Mouse (Mus musculus) midbrain, embryonic 10.5 days (tissue): Measurements from ENCODE around the gene Rps6kc1. TPM values are rescaled to one million over a fixed set of nuclear protein-coding genes. Genes with fewer than 3 reads are reported as not detected.
A peak's percentile ranks its signal among the peaks of the same experiment; 100 is the strongest.

ENCODE experiments used
- DNase-seq: peaks from one replicate; pipeline ENCODE4 v3.0.0-alpha.2; 2017; ENCODE audit warnings: low spot score
- H3K27ac ChIP-seq: fragments of 300-500 bp; sonication (generic); replicated peaks from 2 replicates; pipeline ENCODE4 v1.5.1; 2016; ENCODE audit warnings: mild to moderate bottlenecking
- H3K27me3 ChIP-seq: fragments of 300-500 bp; sonication (generic); 2 replicates; pipeline ENCODE4 v1.6.1; 2016; ENCODE audit warnings: low read depth, mild to moderate bottlenecking; ENCODE audit not compliant: poor library complexity, severe bottlenecking
- H3K36me3 ChIP-seq: fragments of 300-500 bp; sonication (generic); 2 replicates; pipeline ENCODE4 v1.6.1; 2016; ENCODE audit warnings: mild to moderate bottlenecking, moderate library complexity
- H3K4me1 ChIP-seq: fragments of 300-500 bp; sonication (generic); 2 replicates; pipeline ENCODE4 v1.6.1; 2016
- H3K4me3 ChIP-seq: fragments of 300-500 bp; sonication (generic); 2 replicates; pipeline ENCODE4 v1.5.1; 2016; ENCODE audit warnings: mild to moderate bottlenecking, moderate library complexity
- H3K9me3 ChIP-seq: fragments of 300-500 bp; sonication (generic); replicated peaks from 2 replicates; pipeline ENCODE4 v1.6.1; 2016; ENCODE audit warnings: mild to moderate bottlenecking
- WGBS: fragments of 180-500 bp; shearing (Covaris S2); methylation state at CpG from one replicate; pipeline ENCODE4 v1.1.7; 2016; 5-methylcytosine and 5-hydroxymethylcytosine counted together
- polyA plus RNA-seq: library from polyadenylated mRNA; unstranded; fragments of >200 nt; fragmentation: Nextera tagmentation; extraction: Ambion mirVana; gene quantifications from 2 replicates; pipeline ENCODE4 v1.2.1, GENCODE M21; 2016

Gene Rps6kc1
- polyA plus RNA-seq, 1 experiment from 2014 or later = 16.2 TPM

DNA sequence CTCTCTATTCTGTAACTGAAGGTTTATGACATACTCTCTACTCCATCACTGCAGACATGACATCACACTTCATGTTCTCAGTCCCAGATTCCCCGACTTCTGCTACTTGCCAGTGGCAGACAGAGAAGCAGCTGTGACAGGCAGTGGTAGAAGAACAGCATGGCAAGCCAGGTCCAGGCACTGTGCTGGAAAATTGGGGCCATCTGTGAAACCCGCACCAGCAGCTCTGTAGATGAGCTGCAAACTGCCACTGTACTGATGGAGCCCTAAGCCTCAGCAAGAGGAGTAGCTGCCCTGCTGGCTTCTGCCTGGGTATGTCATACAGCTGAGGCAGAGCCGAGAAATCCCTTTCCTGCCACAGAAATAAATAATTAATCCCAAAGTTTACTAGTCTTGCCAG is 236.1 kb downstream of the Rps6kc1 start:
- Histone ChIP-seq H3K9me3 (no peaks in the 10 kb centered on the region), H3K4me1 (peaks cover 5% of the 10 kb centered on the region; the same call in 1 of the 2 replicates), H3K27ac (no peak overlapping the region), H3K4me3 (no peak overlapping the region), H3K36me3 (no peaks in the 10 kb centered on the region), H3K27me3 (0 out of 2 replicates have a peak, but pooled peaks cover 9% of the 10 kb centered on the region)
- WGBS = 83% methylated on average over 3 of the region's 3 CpGs
- DNase-seq = no peak

GRCm38 (mm10) chr1:190669099-190669498 is 242.5 kb downstream of the Rps6kc1 start:
- Histone ChIP-seq H3K36me3 (no peaks in the 10 kb centered on the region), H3K4me1 (peaks cover 25% of the 10 kb centered on the region), H3K4me3 (no peak overlapping the region), H3K27ac (no peak overlapping the region), H3K9me3 (no peaks in the 10 kb centered on the region), H3K27me3 (no peaks in the 10 kb centered on the region; the same call in 1 of the 2 replicates)
- DNase-seq = no peak
- 86% methylated on average over 10 of the region's 10 CpGs for WGBS

GRCm38 (mm10) chr1:190667821-190668220 is 243.7 kb downstream of the Rps6kc1 start:
- Histone ChIP-seq H3K4me1 (peaks cover 25% of the 10 kb centered on the region), H3K4me3 (no peak overlapping the region), H3K27me3 (no peaks in the 10 kb centered on the region; the same call in 1 of the 2 replicates), H3K9me3 (no peaks in the 10 kb centered on the region), H3K27ac (no peak overlapping the region), H3K36me3 (no peaks in the 10 kb centered on the region)
- no peak for DNase-seq
- WGBS = 95% methylated on average over 11 of the region's 11 CpGs

DNA sequence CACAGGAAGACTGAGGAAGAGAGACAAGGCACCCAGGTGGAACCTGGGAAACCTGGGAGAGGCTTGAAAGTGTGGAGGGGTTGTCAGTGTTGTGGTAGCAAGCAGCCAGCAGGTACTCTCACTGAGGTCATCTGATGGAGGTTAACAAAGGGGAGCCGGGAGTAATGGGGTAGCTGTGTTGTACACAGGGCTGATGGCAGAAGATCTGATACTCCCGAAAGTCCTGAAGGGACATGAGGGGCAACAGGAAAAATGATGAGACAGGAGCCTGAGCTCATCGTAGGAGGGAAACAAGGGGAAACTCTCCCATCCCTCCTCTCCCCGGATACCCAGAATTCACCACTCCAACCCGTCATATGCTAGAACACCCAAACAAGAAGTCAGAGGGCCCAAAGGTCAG is 244.2 kb downstream of the Rps6kc1 start:
- peaks cover 30% of the 10 kb centered on the region for H3K4me1 ChIP-seq
- H3K4me3 ChIP-seq = no peak overlapping the region
- peak overlapping the region; percentile 33; the same call in 1 of the 2 replicates for H3K27ac ChIP-seq
- DNase-seq = no peak
- no peaks in the 10 kb centered on the region for H3K36me3 ChIP-seq
- H3K9me3 ChIP-seq = no peaks in the 10 kb centered on the region
- 89% methylated on average over 5 of the region's 5 CpGs for WGBS
- H3K27me3 ChIP-seq = no peaks in the 10 kb centered on the region; the same call in 1 of the 2 replicates

GRCm38 (mm10) chr1:190665490-190665875 is 246.1 kb downstream of the Rps6kc1 start:
- H3K36me3 ChIP-seq = no peaks in the 10 kb centered on the region

GRCm38 (mm10) chr1:190664767-190665489 is 246.6 kb downstream of the Rps6kc1 start:
- Histone ChIP-seq H3K9me3 (no peaks in the 10 kb centered on the region), H3K27me3 (no peaks in the 10 kb centered on the region; the same call in 1 of the 2 replicates), H3K4me1 (peaks cover 52% of the 10 kb centered on the region), H3K36me3 (no peaks in the 10 kb centered on the region), H3K4me3 (no peak overlapping the region), H3K27ac (no peak overlapping the region)
- 84% methylated on average over 21 of the region's 21 CpGs for WGBS
- no peak for DNase-seq

More at GRCm38 (mm10) chr1:190665490-190665875, 246.1 kb downstream of the Rps6kc1 start:
- WGBS = 87% methylated on average over 8 of the region's 8 CpGs
- peaks cover 49% of the 10 kb centered on the region for H3K4me1 ChIP-seq
- H3K27ac ChIP-seq = peak overlapping the region; percentile 59
- DNase-seq = no peak
- no peaks in the 10 kb centered on the region; the same call in 1 of the 2 replicates for H3K27me3 ChIP-seq
- no peak overlapping the region for H3K4me3 ChIP-seq
- no peaks in the 10 kb centered on the region for H3K9me3 ChIP-seq

GRCm38 (mm10) chr1:190663996-190664395 is 247.6 kb downstream of the Rps6kc1 start:
- no peaks in the 10 kb centered on the region for H3K9me3 ChIP-seq
- DNase-seq = no peak
- peak overlapping the region; percentile 17; the same call in 1 of the 2 replicates for H3K27ac ChIP-seq
- WGBS = 87% methylated on average over 4 of the region's 4 CpGs
- no peaks in the 10 kb centered on the region; the same call in 1 of the 2 replicates for H3K27me3 ChIP-seq
- no peaks in the 10 kb centered on the region for H3K36me3 ChIP-seq
- no peak overlapping the region for H3K4me3 ChIP-seq
- peaks cover 56% of the 10 kb centered on the region for H3K4me1 ChIP-seq

DNA sequence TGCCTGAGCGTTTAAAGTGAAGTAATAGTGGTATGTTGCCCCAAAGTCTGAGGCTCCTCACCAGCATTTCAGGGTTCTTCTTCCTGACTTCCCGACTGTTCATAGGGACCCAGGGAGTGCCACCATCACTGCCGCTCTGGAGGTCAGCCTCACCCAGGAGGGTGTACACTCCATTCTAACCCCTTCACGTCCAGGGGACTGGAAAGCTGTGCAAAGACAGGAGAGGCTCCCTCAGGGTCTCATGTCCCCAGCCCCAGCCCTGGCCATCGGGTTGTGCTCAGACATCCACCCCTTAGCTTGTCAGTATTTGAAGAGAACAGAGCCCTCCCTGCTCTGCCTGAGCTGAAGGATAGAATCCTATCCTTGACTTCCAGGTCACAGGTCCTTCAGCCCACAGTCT is 248.8 kb downstream of the Rps6kc1 start:
- Histone ChIP-seq H3K27me3 (no peaks in the 10 kb centered on the region; the same call in 1 of the 2 replicates), H3K27ac (peak overlapping the region; percentile 80), H3K4me1 (peaks cover 62% of the 10 kb centered on the region), H3K36me3 (no peaks in the 10 kb centered on the region), H3K9me3 (no peaks in the 10 kb centered on the region), H3K4me3 (no peak overlapping the region)
- 78% methylated on average over 5 of the region's 5 CpGs for WGBS
- no peak for DNase-seq

DNA sequence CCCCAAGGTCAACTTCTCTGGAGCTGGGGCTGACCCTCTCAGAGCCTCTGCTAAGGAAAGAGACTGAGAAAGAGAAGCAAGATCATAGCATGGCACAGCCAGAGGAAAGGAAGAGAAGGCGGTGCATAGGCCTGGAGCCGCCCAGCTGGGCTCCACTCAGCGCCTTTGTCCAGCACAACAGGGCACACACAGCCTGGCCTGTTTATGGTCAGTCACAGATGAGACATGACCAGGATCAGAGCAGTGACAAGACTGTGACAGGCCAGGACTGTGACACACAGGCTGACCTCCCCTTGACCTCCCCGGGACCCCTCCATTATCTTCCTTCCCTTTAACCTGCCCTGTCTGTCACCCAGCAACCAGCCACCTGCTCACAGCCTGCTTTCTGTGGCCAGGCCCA is 249.8 kb downstream of the Rps6kc1 start:
- Histone ChIP-seq H3K4me1 (peaks cover 62% of the 10 kb centered on the region), H3K27ac (peak overlapping the region; percentile 80)

GRCm38 (mm10) chr1:190661249-190661648 is 250.3 kb downstream of the Rps6kc1 start:
- DNase-seq = no peak
- no peaks in the 10 kb centered on the region; the same call in 1 of the 2 replicates for H3K27me3 ChIP-seq
- H3K27ac ChIP-seq = peak overlapping the region; percentile 80
- 65% methylated on average over 15 of the region's 15 CpGs for WGBS
- no peaks in the 10 kb centered on the region for H3K36me3 ChIP-seq
- peaks cover 60% of the 10 kb centered on the region for H3K4me1 ChIP-seq
- no peak overlapping the region for H3K4me3 ChIP-seq
- H3K9me3 ChIP-seq = no peaks in the 10 kb centered on the region

More for the DNA sequence above, 249.8 kb downstream of the Rps6kc1 start:
- no peaks in the 10 kb centered on the region; the same call in 1 of the 2 replicates for H3K27me3 ChIP-seq
- no peaks in the 10 kb centered on the region for H3K9me3 ChIP-seq
- H3K36me3 ChIP-seq = no peaks in the 10 kb centered on the region
- 54% methylated on average over 4 of the region's 4 CpGs for whole genome bisulfite sequencing
- DNase-seq = peak; percentile 46
- H3K4me3 ChIP-seq = no peak overlapping the region

GRCm38 (mm10) chr1:190659722-190660502 is 251.7 kb downstream of the Rps6kc1 start:
- Histone ChIP-seq H3K9me3 (no peaks in the 10 kb centered on the region), H3K36me3 (no peaks in the 10 kb centered on the region), H3K27ac (peak overlapping the region; percentile 52; the same call in 1 of the 2 replicates), H3K4me3 (no peak overlapping the region), H3K4me1 (peaks cover 58% of the 10 kb centered on the region), H3K27me3 (peaks cover 1% of the 10 kb centered on the region; the same call in 1 of the 2 replicates)
- no peak for DNase-seq
- 87% methylated on average over 17 of the region's 17 CpGs for WGBS

GRCm38 (mm10) chr1:190658266-190658665 is 253.3 kb downstream of the Rps6kc1 start:
- Histone ChIP-seq H3K4me3 (no peak overlapping the region), H3K27ac (no peak overlapping the region), H3K4me1 (peaks cover 54% of the 10 kb centered on the region), H3K27me3 (0 out of 2 replicates have a peak, but pooled peaks cover 5% of the 10 kb centered on the region), H3K36me3 (no peaks in the 10 kb centered on the region), H3K9me3 (no peaks in the 10 kb centered on the region)
- DNase-seq = no peak
- 92% methylated on average over 13 of the region's 13 CpGs for WGBS
